Mouse (Mus musculus) kidney, embryonic 14.5 days (tissue): ENCODE measurements around the gene Gm21987. TPM values are rescaled to one million over a fixed set of nuclear protein-coding genes. Genes with fewer than 3 reads are reported as not detected.

Experiments
- ATAC-seq: fragments of 200-750 bp; cut with Nextera tagmentation; 2 replicates; pipeline ENCODE4 v1.8.0; 2017; ENCODE audit warnings: moderate number of reproducible peaks, mild to moderate bottlenecking, moderate TSS enrichment, moderate library complexity; ENCODE audit not compliant: low FRiP score, low TSS enrichment
- H3K27ac ChIP-seq: fragments of 300-500 bp; sonication (generic); 2 replicates; pipeline ENCODE4 v1.5.1; 2014; ENCODE audit warnings: low read depth, mild to moderate bottlenecking, low read length, moderate library complexity, mixed read lengths
- H3K27me3 ChIP-seq: fragments of 300-500 bp; sonication (generic); 2 replicates; pipeline ENCODE4 v1.6.1; 2014; ENCODE audit warnings: mild to moderate bottlenecking, low read length; ENCODE audit not compliant: control insufficient read depth, insufficient read depth
- H3K36me3 ChIP-seq: fragments of 300-500 bp; sonication (generic); 2 replicates; pipeline ENCODE4 v1.6.1; 2014; ENCODE audit warnings: low read length, mixed read lengths; ENCODE audit not compliant: control insufficient read depth, insufficient read depth
- H3K4me1 ChIP-seq: fragments of 300-500 bp; sonication (generic); 2 replicates; pipeline ENCODE4 v1.6.1; 2014; ENCODE audit warnings: low read length, mixed read lengths; ENCODE audit not compliant: control insufficient read depth, insufficient read depth
- H3K4me2 ChIP-seq: fragments of 300-500 bp; sonication (generic); replicated peaks from 2 replicates; pipeline ENCODE4 v1.6.1; 2014; ENCODE audit warnings: low read depth, mild to moderate bottlenecking, low read length
- H3K4me3 ChIP-seq: fragments of 300-500 bp; sonication (generic); 2 replicates; pipeline ENCODE4 v1.5.1; 2014; ENCODE audit warnings: mild to moderate bottlenecking, low read length
- H3K9ac ChIP-seq: fragments of 300-500 bp; sonication (generic); 2 replicates; pipeline ENCODE4 v1.6.1; 2014; ENCODE audit warnings: low read depth, mild to moderate bottlenecking, low read length, moderate library complexity
- H3K9me3 ChIP-seq: fragments of 300-500 bp; sonication (generic); 2 replicates; pipeline ENCODE4 v1.6.1; 2016; ENCODE audit warnings: low read length; ENCODE audit not compliant: control insufficient read depth
- WGBS: fragments of 180-500 bp; shearing (Covaris S2); extraction: QIAGEN DNeasy Blood & Tissue Kit; methylation state at CpG from one replicate; pipeline ENCODE4 v1.1.7; 2014; 5-methylcytosine and 5-hydroxymethylcytosine counted together
- polyA plus RNA-seq: library from polyadenylated mRNA; unstranded; fragments of >200 nt; fragmentation: Nextera tagmentation; extraction: Ambion mirVana; gene quantifications from 2 replicates; pipeline ENCODE4 v1.2.1, GENCODE M21; 2014

The Gm21987 gene
- polyA plus RNA-seq, 1 experiment from 2014 or later, result not detected

DNA sequence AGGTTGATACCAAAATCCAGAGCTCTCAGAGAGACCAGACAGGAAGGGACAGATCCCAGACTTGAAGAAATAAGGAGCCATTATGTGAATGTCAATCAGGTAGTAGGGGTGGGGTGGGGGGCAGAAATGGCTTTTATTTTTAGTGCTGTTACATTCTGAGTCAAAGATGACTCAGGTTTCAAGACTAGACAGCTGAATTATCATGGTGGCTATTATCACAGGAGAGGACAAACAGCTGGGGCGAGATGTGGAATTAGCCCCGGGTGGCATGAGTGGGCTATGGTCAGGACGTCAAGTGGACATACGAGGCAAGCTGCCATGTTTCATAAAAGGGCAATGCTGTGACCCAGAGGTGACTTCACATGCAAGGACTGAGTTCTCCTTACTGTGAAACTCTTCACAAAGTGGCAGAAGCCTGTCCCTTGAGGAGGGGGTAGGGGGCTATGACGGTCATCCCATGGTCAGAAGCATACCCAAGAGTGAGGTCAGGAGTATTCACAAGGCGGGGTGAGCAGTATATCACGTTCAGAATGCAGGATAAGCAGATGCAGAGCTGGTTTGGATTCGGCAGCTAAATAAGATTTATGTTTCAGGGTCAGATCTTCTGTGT lies 42.5 kb downstream of the Gm21987 start:
- H3K27ac ChIP-seq, result no peak overlapping the region
- H3K9ac ChIP-seq, result no peak overlapping the region
- H3K4me2 ChIP-seq, result no peak overlapping the region
- 52% methylated on average over 8 of the region's 8 CpGs for WGBS
- no peaks in the 10 kb centered on the region for H3K9me3 ChIP-seq
- no peaks in the 10 kb centered on the region for H3K36me3 ChIP-seq
- ATAC-seq, result no peak
- H3K4me3 ChIP-seq, result no peak overlapping the region
- H3K27me3 ChIP-seq, result no peaks in the 10 kb centered on the region
- H3K4me1 ChIP-seq, result no peaks in the 10 kb centered on the region

DNA sequence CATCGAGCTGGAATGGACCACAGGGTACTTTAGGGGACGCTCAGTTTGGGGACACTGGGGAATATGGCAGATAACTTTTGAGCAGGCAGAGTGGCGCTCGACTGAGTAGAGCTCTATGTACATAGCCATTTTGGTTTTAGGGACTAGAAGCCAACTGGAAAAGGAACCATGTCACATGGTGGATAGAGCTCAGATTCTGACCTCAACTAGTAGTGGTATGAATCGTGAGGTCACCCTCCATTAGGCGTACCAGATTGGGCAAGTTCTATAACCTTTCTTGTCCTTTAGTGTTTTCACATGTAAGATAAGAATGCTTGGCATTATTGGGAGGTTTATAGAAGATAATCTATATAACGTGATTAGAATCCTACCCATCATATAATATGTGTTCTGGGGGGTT lies 43.5 kb downstream of the Gm21987 start:
- H3K9ac ChIP-seq, result no peak overlapping the region
- H3K4me1 ChIP-seq, result no peaks in the 10 kb centered on the region
- no peaks in the 10 kb centered on the region for H3K9me3 ChIP-seq
- 93% methylated on average over 7 of the region's 7 CpGs for WGBS
- no peaks in the 10 kb centered on the region for H3K27me3 ChIP-seq
- no peak overlapping the region for H3K27ac ChIP-seq
- H3K4me2 ChIP-seq, result no peak overlapping the region
- no peaks in the 10 kb centered on the region for H3K36me3 ChIP-seq
- no peak overlapping the region for H3K4me3 ChIP-seq
- no peak for ATAC-seq

DNA sequence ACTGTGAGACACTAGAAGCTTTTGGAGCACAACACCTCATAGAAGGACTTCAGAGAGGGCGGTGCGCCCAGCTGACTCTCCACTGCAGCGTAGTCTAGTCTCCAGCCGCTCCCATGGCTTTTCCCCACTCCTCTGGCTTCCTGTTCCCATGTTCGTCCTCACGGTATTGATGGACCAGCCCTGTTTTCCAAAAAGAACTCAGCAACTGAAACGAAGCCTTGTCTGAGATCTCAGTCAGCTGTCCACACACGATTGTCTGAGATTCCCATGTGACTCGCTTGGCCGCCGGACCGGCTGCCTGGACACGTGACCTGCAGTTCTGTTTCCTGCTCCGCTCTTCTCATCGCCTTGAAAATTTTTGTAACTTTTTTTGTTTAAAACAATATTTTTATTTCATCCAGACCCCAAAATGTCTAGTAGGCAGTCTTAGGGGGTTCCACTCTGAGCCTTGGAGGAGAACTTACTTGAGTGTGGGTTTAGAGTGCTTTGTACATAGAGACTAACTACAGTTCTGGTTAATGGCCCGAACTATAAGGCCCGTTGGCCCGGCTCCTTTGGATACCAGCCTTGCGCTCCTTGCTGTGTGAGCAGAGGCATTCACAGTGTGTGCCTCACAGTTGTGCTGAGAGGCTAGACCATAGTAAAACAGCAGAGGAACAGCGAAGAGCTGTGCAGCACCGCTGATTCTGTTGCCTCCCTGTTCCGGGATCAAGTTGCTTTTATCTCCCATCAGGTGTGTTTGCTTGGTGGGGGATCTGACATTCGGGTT lies 45.5 kb downstream of the Gm21987 start:
- no peak overlapping the region for H3K27ac ChIP-seq
- H3K4me2 ChIP-seq, result no peak overlapping the region
- no peaks in the 10 kb centered on the region for H3K9me3 ChIP-seq
- no peaks in the 10 kb centered on the region for H3K36me3 ChIP-seq
- 69% methylated on average over 23 of the region's 23 CpGs for WGBS
- no peaks in the 10 kb centered on the region for H3K27me3 ChIP-seq
- no peak overlapping the region for H3K9ac ChIP-seq
- H3K4me3 ChIP-seq, result no peak overlapping the region
- no peak for ATAC-seq
- H3K4me1 ChIP-seq, result no peaks in the 10 kb centered on the region

DNA sequence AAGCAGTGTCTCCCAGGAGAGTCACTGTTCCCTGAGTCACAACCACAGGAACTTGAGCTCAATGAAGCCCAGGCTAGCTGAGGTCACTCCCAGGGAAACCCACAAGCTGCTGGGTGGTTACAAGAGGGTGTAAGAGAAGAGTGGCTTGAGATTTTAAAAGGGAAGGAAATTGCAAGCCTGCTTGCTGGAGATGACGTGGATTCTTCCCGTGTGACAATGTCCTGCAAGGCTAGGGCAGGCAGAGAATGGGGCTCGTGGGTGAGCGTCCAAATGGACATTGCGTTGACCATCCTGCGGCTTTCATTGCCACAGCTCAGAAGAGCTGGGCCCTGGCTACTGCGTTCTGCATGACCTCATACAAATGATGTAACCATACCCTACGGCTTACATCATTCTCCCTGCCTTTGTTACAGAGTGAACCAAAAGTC lies 47.4 kb downstream of the Gm21987 start:
- 89% methylated on average over 8 of the region's 8 CpGs for WGBS
- no peak overlapping the region for H3K9ac ChIP-seq
- ATAC-seq, result no peak
- no peaks in the 10 kb centered on the region for H3K9me3 ChIP-seq
- H3K4me2 ChIP-seq, result no peak overlapping the region
- no peak overlapping the region for H3K4me3 ChIP-seq
- H3K27ac ChIP-seq, result no peak overlapping the region
- no peaks in the 10 kb centered on the region for H3K36me3 ChIP-seq
- no peaks in the 10 kb centered on the region for H3K27me3 ChIP-seq
- H3K4me1 ChIP-seq, result peaks cover 2% of the 10 kb centered on the region; the same call in 1 of the 2 replicates

DNA sequence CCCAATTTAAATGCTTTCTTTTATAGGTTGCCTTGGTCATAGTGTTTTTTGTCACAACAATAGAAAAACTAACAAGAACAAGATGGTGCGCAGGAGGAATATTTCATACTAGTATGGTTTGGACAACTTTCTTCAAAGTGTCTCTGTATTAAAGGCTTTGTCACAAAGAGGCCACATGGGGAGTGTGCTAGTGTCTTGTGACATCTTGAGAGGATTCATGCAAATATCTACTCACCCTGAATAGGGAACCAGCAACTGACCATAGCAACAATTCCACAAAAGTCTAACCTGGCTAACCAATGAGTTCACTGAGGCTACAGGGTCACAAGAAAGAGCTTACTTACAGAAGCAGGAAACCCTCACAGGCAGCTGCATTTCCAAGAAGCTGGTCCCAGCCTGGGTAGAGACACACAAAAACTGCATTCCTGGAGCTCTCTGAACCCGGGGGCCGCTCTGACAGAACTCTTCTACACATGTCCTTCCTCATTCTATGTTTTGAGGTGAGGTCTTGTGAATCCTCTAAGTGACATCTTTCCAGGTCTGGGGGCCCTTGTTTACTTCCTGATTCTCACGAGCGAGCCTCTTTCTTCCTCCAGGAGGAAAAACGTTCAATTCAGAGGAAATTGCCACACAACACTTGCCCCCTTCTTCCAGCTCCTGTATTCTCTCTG lies 48.4 kb downstream of the Gm21987 start:
- no peaks in the 10 kb centered on the region for H3K9me3 ChIP-seq
- H3K27ac ChIP-seq, result no peak overlapping the region
- no peak overlapping the region for H3K9ac ChIP-seq
- no peaks in the 10 kb centered on the region for H3K36me3 ChIP-seq
- ATAC-seq, result no peak
- no peaks in the 10 kb centered on the region for H3K27me3 ChIP-seq
- H3K4me2 ChIP-seq, result no peak overlapping the region
- 57% methylated on average over 6 of the region's 6 CpGs for WGBS
- peaks cover 12% of the 10 kb centered on the region for H3K4me1 ChIP-seq
- no peak overlapping the region for H3K4me3 ChIP-seq

DNA sequence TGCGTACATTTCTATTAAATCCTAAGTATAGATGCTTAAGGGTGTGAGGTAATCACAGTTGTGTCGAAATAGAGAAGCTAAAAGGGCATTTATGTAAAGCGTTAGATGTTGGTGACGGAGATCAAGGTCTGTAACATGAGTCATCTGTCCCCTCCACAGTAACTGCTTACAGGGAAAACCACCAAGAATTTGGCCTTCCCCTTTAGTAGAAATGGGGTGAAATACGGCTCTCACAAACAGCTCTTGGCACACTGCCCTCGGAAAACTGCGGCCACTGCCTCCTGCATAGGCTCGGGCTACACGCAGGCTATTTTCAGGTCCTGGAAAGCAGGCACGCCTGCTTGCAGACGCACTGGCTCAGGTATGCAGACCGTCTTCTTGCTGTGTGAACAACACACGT lies 49.3 kb downstream of the Gm21987 start:
- no peak for ATAC-seq
- Histone ChIP-seq H3K27me3 (no peaks in the 10 kb centered on the region), H3K9me3 (no peaks in the 10 kb centered on the region), H3K4me3 (no peak overlapping the region), H3K4me1 (peaks cover 14% of the 10 kb centered on the region), H3K27ac (no peak overlapping the region), H3K4me2 (no peak overlapping the region), H3K36me3 (no peaks in the 10 kb centered on the region), H3K9ac (no peak overlapping the region)
- 41% methylated on average over 13 of the region's 13 CpGs for WGBS

DNA sequence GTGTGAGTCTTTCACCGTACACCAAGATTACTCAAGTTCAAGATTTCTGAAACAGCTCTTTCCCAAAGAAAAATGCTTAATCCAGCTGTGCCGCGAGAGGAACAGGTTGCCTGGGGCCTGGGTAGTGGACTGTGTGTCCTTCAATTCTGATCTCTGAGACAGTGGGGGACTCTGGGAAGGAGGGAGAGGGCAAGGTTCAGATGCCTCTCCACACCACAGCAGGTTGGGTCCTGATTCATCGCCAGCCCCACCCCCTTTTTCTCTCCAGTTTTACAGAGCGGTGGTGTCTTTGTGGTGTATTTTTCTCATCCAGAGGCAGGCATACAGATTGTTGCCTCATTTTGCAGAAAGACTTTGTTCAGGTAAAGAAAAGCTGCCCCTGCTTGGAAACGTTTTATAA lies 51.4 kb downstream of the Gm21987 start:
- no peak overlapping the region for H3K4me2 ChIP-seq
- no peaks in the 10 kb centered on the region for H3K36me3 ChIP-seq
- ATAC-seq, result no peak
- H3K27ac ChIP-seq, result no peak overlapping the region
- 93% methylated on average over 6 of the region's 6 CpGs for WGBS
- H3K9ac ChIP-seq, result no peak overlapping the region
- H3K9me3 ChIP-seq, result no peaks in the 10 kb centered on the region
- peaks cover 14% of the 10 kb centered on the region for H3K4me1 ChIP-seq
- no peaks in the 10 kb centered on the region for H3K27me3 ChIP-seq
- no peak overlapping the region for H3K4me3 ChIP-seq

DNA sequence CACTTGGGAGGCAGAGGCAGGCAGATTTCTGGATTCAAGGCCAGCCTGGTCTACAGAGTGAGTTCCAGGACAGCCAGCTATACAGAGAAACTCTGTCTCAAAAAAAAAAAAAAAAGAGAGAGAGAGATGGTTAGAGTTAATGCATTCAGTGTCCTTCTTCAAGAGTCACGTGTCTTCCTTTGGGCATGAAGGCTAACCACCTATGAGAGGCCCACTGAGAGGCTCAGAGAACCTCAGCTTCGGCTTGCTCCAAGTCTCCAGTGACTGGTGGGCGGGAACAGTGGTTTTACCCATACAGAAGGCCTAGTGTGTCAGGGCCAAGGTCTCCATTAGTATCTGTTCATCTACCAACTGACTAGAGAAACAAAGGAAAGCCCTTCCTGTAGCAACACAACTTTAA lies 52.2 kb downstream of the Gm21987 start:
- H3K36me3 ChIP-seq, result no peaks in the 10 kb centered on the region
- peak overlapping the region; percentile 62 for H3K27ac ChIP-seq
- H3K27me3 ChIP-seq, result no peaks in the 10 kb centered on the region
- no peak overlapping the region for H3K4me2 ChIP-seq
- H3K9me3 ChIP-seq, result no peaks in the 10 kb centered on the region
- ATAC-seq, result peak; percentile 32; the same call in 1 of the 2 replicates
- H3K9ac ChIP-seq, result 0 out of 2 replicates have a peak overlapping the region, but pooled peaks have one; percentile 54
- H3K4me1 ChIP-seq, result peaks cover 14% of the 10 kb centered on the region
- no peak overlapping the region; the same call in 1 of the 2 replicates for H3K4me3 ChIP-seq
- 74% methylated on average over 3 of the region's 3 CpGs for WGBS
